Mouse (Mus musculus): ENCODE measurements at regions not wholly inside any gene's neighbourhood (a gene's known extent, or its start where the extent isn't known, plus 50 kb on each side); places are given as distances from the start of the nearest gene placed in this dataset.

- TF ChIP-seq FLI1 (IDR thresholded peaks at IDR 0.05; ENCODE audit: low read length) (no peak), GATA1 (IDR thresholded peaks at IDR 0.05; ENCODE audit: borderline replicate concordance, low read length) (no peak)
These were observed 145.6 kb downstream of the Samd5 start for GRCm38 (mm10) chr10:9529408-9529807.

Data from megakaryocyte, embryonic 14.5 days (primary cell).